Mouse (Mus musculus) ES-Bruce4 (cell line): ENCODE results near the gene Cdk20.

Experiments
- CTCF ChIP-seq: IDR thresholded peaks from one replicate; pipeline ENCODE4 v1.8.1; 2011; ENCODE audit warnings: low read depth, low read length
- EP300 ChIP-seq: IDR thresholded peaks from 2 replicates; pipeline ENCODE4 v1.6.1; 2011; ENCODE audit warnings: low read depth, low read length; ENCODE audit not compliant: insufficient read depth
- POLR2A ChIP-seq: IDR thresholded peaks from one replicate; pipeline ENCODE4 v1.8.1; 2011; ENCODE audit warnings: low read length; ENCODE audit not compliant: insufficient read depth

DNA sequence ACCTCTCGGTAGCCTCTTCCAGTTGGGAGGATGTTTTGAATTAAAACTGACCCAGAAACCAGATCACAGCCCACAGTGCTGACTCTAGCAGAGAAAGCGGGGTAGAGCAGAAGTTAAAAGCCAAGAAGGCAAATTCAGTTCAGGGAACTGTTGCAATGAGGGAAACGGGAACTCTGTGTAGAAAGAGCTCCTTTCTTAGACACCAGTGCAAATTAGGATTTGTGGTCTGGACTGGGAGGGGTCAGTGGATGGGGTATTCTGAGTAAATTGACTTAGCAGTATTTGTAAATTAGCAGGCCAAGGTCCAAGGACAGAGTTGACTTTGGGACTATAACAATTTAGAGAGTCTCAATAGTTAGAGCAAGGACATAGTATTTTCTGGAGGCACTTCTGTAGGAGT lies 30.1 kb upstream of the Cdk20 start:
- TF ChIP-seq CTCF, result no peak
- no peak for TF ChIP-seq EP300
- TF ChIP-seq POLR2A, result no peak
